Mouse (Mus musculus): ENCODE results near the gene Leng1.
A peak's percentile ranks its signal among the peaks of the same experiment; 100 is the strongest.

Leng1 gene

DNA sequence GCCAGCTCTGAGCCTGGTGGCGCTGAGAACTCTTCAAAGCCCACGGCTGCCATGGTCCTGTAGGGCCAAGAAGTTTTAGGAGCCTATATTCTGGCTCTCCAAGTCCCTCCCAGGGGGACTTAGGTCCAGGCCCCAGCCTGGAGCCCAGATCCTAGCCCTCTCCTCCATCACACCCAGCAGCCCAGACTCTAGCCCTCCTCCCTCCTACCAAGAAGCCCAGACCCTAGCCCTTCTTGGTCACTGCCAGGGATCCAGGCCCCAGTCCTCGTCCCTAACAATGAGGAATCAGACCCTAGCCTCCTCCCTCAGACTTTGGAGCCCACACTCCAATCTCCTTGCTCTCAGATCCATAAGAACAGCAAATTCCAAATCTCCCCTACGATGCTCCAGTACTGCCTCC lies 36.6 kb downstream of the Leng1 start:
- DNase-seq = no peak

- peak; percentile 95 for DNase-seq
Observed at GRCm38 (mm10) chr7:3617242-3617995, 48.2 kb downstream of the Leng1 start, which contains the start of gene Ndufa3. Gene Ndufa3, plus strand, starts transcription at chr7:3617373.

DNA sequence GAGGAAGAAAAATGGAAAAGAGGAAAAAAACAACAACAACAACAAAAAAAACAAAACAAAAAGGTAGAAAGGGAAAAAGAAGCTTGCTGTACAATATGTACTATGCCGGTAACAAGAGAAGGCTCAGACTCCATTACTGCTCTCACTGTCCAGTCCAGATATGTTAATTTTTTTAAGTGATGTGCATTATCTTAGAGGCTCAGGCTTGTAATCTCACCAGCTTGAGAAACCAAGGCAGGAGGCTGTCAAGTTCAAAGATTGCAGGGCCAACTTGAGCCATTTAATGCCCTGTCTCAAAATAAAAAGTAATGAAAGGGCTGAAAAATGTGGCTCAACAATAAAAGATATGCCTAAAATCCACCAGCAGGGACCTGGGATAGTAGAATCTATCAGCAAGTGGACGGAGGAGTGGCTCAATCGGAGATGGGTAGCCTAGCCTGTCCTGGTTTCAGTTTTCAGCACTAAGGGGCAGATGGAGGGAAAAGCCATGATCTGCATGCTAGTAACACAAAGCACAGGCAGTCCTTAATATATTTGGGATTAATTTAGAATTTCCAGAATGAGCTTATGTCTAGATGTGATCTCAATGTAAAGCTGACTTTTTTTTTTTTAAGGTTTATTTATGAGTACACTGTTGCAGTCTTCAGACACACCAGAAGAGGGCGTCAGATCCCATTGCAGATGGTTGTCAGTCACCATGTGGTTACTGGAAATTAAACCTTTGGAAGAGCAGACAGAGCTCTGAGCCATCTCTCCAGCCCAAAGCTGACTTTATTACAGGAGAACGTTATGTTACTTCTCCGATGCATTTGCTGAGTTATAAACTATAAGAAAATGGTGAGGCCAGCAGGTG lies 49.0 kb downstream of the Leng1 start:
- DNase-seq = no peak

GRCm38 (mm10) chr7:3616057-3616388 lies 49.6 kb downstream of the Leng1 start, which contains the start of gene Oscar:
Gene Oscar, minus strand, starts transcription at chr7:3616157.
- no peak for DNase-seq

- DNase-seq = no peak
Observed at GRCm38 (mm10) chr7:3614021-3614420, 51.6 kb downstream of the Leng1 start.

GRCm38 (mm10) chr7:3611006-3611405 lies 54.6 kb downstream of the Leng1 start:
- DNase-seq = no peak

DNA sequence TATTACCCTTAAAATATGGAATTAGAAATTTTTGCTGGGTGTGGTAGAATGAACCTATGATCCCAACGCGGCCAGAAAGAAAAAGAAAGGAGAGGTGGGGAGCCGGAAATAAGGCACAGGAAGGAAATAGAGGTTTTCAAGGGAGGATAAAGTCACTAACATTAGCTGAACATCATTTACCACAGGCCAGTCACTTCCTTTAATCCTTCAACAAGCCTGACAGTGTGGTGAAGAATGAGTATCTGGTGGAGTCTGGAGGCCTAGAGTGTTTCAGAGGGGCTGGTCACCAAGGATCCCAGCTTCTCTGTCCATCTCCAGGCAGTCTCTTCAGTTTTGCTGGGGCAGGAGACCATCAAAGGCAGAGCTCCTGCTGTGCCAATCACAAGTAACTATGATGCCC lies 55.2 kb downstream of the Leng1 start:
- DNase-seq = no peak

Data from retina, postnatal 1 day (tissue).